Mouse (Mus musculus): ENCODE data around the gene Smim5. TPM values are rescaled to one million over a fixed set of nuclear protein-coding genes. Genes with fewer than 3 reads are reported as not detected.
"Not testable (repeated sequence)": the region's sequence is repeated elsewhere in the genome, so short reads cannot be mapped to it uniquely, and the experiment has no call there.

The Smim5 gene
- total RNA-seq (2021), result 0.73 TPM in 1 of 2 replicates, not detected in the other
- long read RNA-seq, partial matches to known transcripts, result 0 of 2 reads
- long read RNA-seq, other reads (novel, unspliced or antisense), result 0 of 2 reads

GRCm38 (mm10) chr11:115899486-115900266 lies at the start of gene Smim5:
Gene Smim5, plus strand, starts transcription at chr11:115899966.
- DNase-seq, result no peak

GRCm38 (mm10) chr11:115854674-115855073 lies 45.1 kb upstream of the Smim5 start:
- no peak for DNase-seq

GRCm38 (mm10) chr11:115857146-115857545 lies 42.6 kb upstream of the Smim5 start:
- not testable (repeated sequence) for DNase-seq

GRCm38 (mm10) chr11:115857936-115858335 lies 41.8 kb upstream of the Smim5 start:
- DNase-seq, result no peak

GRCm38 (mm10) chr11:115858354-115858753 lies 41.4 kb upstream of the Smim5 start, which contains the start of gene Myo15b:
Gene Myo15b, plus strand, starts transcription at chr11:115858406.
- DNase-seq, result no peak

- DNase-seq, result peak; percentile 92
These were observed 40.4 kb upstream of the Smim5 start for GRCm38 (mm10) chr11:115859143-115859945.

- DNase-seq, result no peak
These were observed 35.9 kb upstream of the Smim5 start for GRCm38 (mm10) chr11:115863895-115864294.

- DNase-seq, result no peak
These were observed 30.4 kb upstream of the Smim5 start for GRCm38 (mm10) chr11:115869393-115869792.

- no peak for DNase-seq
These were observed 27.3 kb upstream of the Smim5 start for GRCm38 (mm10) chr11:115872437-115872836.

GRCm38 (mm10) chr11:115875935-115876334 lies 23.8 kb upstream of the Smim5 start:
- no peak for DNase-seq

- DNase-seq, result no peak
These were observed 23.3 kb upstream of the Smim5 start for GRCm38 (mm10) chr11:115876438-115876837.

- DNase-seq, result no peak
These were observed 22.5 kb upstream of the Smim5 start for GRCm38 (mm10) chr11:115877174-115877755.

- DNase-seq, result no peak
These were observed 21.7 kb upstream of the Smim5 start for GRCm38 (mm10) chr11:115878071-115878470.

- peak; percentile 62 for DNase-seq
These were observed 18.8 kb upstream of the Smim5 start for GRCm38 (mm10) chr11:115881002-115881401.

GRCm38 (mm10) chr11:115883251-115883650 lies 16.5 kb upstream of the Smim5 start:
- no peak for DNase-seq

- DNase-seq, result no peak
These were observed 15.4 kb upstream of the Smim5 start for GRCm38 (mm10) chr11:115884361-115884760.

- DNase-seq, result no peak
These were observed 14.5 kb upstream of the Smim5 start for GRCm38 (mm10) chr11:115885281-115885680.

GRCm38 (mm10) chr11:115886446-115886845 lies 13.3 kb upstream of the Smim5 start:
- peak; percentile 25 for DNase-seq

- DNase-seq, result no peak
These were observed 11.7 kb upstream of the Smim5 start for GRCm38 (mm10) chr11:115888020-115888419.

GRCm38 (mm10) chr11:115889159-115889558 lies 10.6 kb upstream of the Smim5 start:
- no peak for DNase-seq

GRCm38 (mm10) chr11:115892213-115892612 lies 7.6 kb upstream of the Smim5 start:
- no peak for DNase-seq

- DNase-seq, result no peak
These were observed 6.7 kb upstream of the Smim5 start for GRCm38 (mm10) chr11:115893071-115893470.

Measured in adrenal gland, postnatal 25 days (tissue).